Mouse (Mus musculus) liver, embryonic 16.5 days (tissue): ENCODE results near the gene Metap1. TPM values are rescaled to one million over a fixed set of nuclear protein-coding genes. Genes with fewer than 3 reads are reported as not detected.
A peak's percentile ranks its signal among the peaks of the same experiment; 100 is the strongest.

Source experiments
- ATAC-seq: fragments of 200-750 bp; cut with Nextera tagmentation; 2 replicates; pipeline ENCODE4 v1.8.0; 2017; ENCODE audit warnings: low read depth, mild to moderate bottlenecking, moderate number of reproducible peaks, moderate library complexity
- H3K27ac ChIP-seq: fragments of 300-500 bp; sonication (generic); 2 replicates; pipeline ENCODE4 v1.5.1; 2014; ENCODE audit warnings: mild to moderate bottlenecking, low read length
- H3K27me3 ChIP-seq: fragments of 300-500 bp; sonication (generic); 2 replicates; pipeline ENCODE4 v1.6.1; 2014; ENCODE audit warnings: low read depth, low read length, mixed read lengths; ENCODE audit not compliant: control insufficient read depth, insufficient read depth
- H3K36me3 ChIP-seq: fragments of 300-500 bp; sonication (generic); 2 replicates; pipeline ENCODE4 v1.6.1; 2014; ENCODE audit warnings: mild to moderate bottlenecking; ENCODE audit not compliant: control insufficient read depth, insufficient read depth
- H3K4me1 ChIP-seq: fragments of 300-500 bp; sonication (generic); 2 replicates; pipeline ENCODE4 v1.6.1; 2014; ENCODE audit warnings: low read depth, low read length, mixed read lengths; ENCODE audit not compliant: control insufficient read depth
- H3K4me2 ChIP-seq: fragments of 300-500 bp; sonication (generic); 2 replicates; pipeline ENCODE4 v1.6.1; 2014; ENCODE audit warnings: low read depth, low read length, mixed read lengths
- H3K4me3 ChIP-seq: fragments of 300-500 bp; sonication (generic); 2 replicates; pipeline ENCODE4 v1.5.1; 2014; ENCODE audit warnings: low read depth, mild to moderate bottlenecking, low read length
- H3K9ac ChIP-seq: fragments of 300-500 bp; sonication (generic); 2 replicates; pipeline ENCODE4 v1.6.1; 2014; ENCODE audit warnings: low read depth, low read length
- H3K9me3 ChIP-seq: fragments of 300-500 bp; sonication (generic); replicated peaks from 2 replicates; pipeline ENCODE4 v1.6.1; 2016; ENCODE audit warnings: low read length; ENCODE audit not compliant: control insufficient read depth
- WGBS: fragments of 180-500 bp; shearing (Covaris S2); extraction: QIAGEN DNeasy Blood & Tissue Kit; methylation state at CpG from one replicate; pipeline ENCODE4 v1.1.7; 2014; ENCODE audit not compliant: insufficient replicate concordance; 5-methylcytosine and 5-hydroxymethylcytosine counted together
- polyA plus RNA-seq: library from polyadenylated mRNA; unstranded; fragments of >200 nt; fragmentation: Nextera tagmentation; extraction: Ambion mirVana; gene quantifications from 2 replicates; pipeline ENCODE4 v1.2.1, GENCODE M21; 2015

Metap1 gene
- 19.0 and 21.2 TPM in 2 replicates for polyA plus RNA-seq

- Histone ChIP-seq H3K4me2 (peak within 1 kb of the TSS; percentile 95), H3K4me1 (peaks cover 15% of the 10 kb centered on the region), H3K27ac (peak within 1 kb of the TSS; percentile 78), H3K4me3 (peak within 1 kb of the TSS; percentile 91), H3K27me3 (no peaks in the 10 kb centered on the region), H3K9ac (peak within 1 kb of the TSS; percentile 90), H3K36me3 (peaks cover 4% of the 10 kb centered on the region), H3K9me3 (no peaks in the 10 kb centered on the region)
- ATAC-seq: peak; percentile 99
- WGBS: under 1% methylated on average over 45 of the region's 65 CpGs
Observed at GRCm38 (mm10) chr3:138489327-138490033, at the start of gene Metap1. TSS of gene Metap1 (minus strand) at chr3:138489515.

GRCm38 (mm10) chr3:138536031-138536430 lies 46.7 kb upstream of the Metap1 start:
- H3K27me3 ChIP-seq: no peaks in the 10 kb centered on the region
- H3K9me3 ChIP-seq: no peaks in the 10 kb centered on the region
- WGBS: 91% methylated on average over 2 of the region's 2 CpGs
- no peak overlapping the region for H3K4me2 ChIP-seq
- no peak for ATAC-seq
- peaks cover 26% of the 10 kb centered on the region for H3K4me1 ChIP-seq
- H3K27ac ChIP-seq: no peak overlapping the region
- H3K4me3 ChIP-seq: no peak overlapping the region
- no peaks in the 10 kb centered on the region for H3K36me3 ChIP-seq
- H3K9ac ChIP-seq: no peak overlapping the region

- peaks cover 41% of the 10 kb centered on the region for H3K4me1 ChIP-seq
- WGBS: 23% methylated on average over 2 of the region's 2 CpGs
- no peaks in the 10 kb centered on the region for H3K27me3 ChIP-seq
- no peaks in the 10 kb centered on the region for H3K36me3 ChIP-seq
- ATAC-seq: no peak
- H3K4me2 ChIP-seq: no peak overlapping the region
- H3K27ac ChIP-seq: no peak overlapping the region; the same call in 1 of the 2 replicates
- H3K9ac ChIP-seq: no peak overlapping the region
- no peak overlapping the region for H3K4me3 ChIP-seq
- no peaks in the 10 kb centered on the region for H3K9me3 ChIP-seq
Observed at GRCm38 (mm10) chr3:138532764-138533163, 43.4 kb upstream of the Metap1 start.

GRCm38 (mm10) chr3:138531479-138532181 lies 42.3 kb upstream of the Metap1 start:
- Histone ChIP-seq H3K9me3 (no peaks in the 10 kb centered on the region), H3K4me3 (no peak overlapping the region), H3K36me3 (no peaks in the 10 kb centered on the region), H3K27ac (0 out of 2 replicates have a peak overlapping the region, but pooled peaks have one; percentile 14), H3K9ac (no peak overlapping the region), H3K4me1 (peaks cover 35% of the 10 kb centered on the region), H3K27me3 (no peaks in the 10 kb centered on the region), H3K4me2 (peak overlapping the region; percentile 15; the same call in 1 of the 2 replicates)
- WGBS: 39% methylated on average over 12 of the region's 12 CpGs
- no peak for ATAC-seq

GRCm38 (mm10) chr3:138530578-138531478 lies 41.5 kb upstream of the Metap1 start:
- H3K4me2 ChIP-seq: 0 out of 2 replicates have a peak overlapping the region, but pooled peaks have one; percentile 15
- H3K27ac ChIP-seq: 0 out of 2 replicates have a peak overlapping the region, but pooled peaks have one; percentile 33

GRCm38 (mm10) chr3:138528265-138528664 lies 39.0 kb upstream of the Metap1 start:
- Histone ChIP-seq H3K27me3 (no peaks in the 10 kb centered on the region), H3K4me2 (peak overlapping the region; percentile 80), H3K9ac (peak overlapping the region; percentile 97), H3K27ac (no peak overlapping the region; the same call in 1 of the 2 replicates), H3K4me1 (peaks cover 40% of the 10 kb centered on the region), H3K36me3 (no peaks in the 10 kb centered on the region), H3K9me3 (no peaks in the 10 kb centered on the region), H3K4me3 (peak overlapping the region; percentile 100)
- ATAC-seq: no peak
- WGBS: 3% methylated on average over 16 of the region's 16 CpGs

More at GRCm38 (mm10) chr3:138530578-138531478, 41.5 kb upstream of the Metap1 start:
- Histone ChIP-seq H3K9me3 (no peaks in the 10 kb centered on the region), H3K9ac (no peak overlapping the region), H3K4me1 (peaks cover 37% of the 10 kb centered on the region), H3K27me3 (no peaks in the 10 kb centered on the region), H3K36me3 (no peaks in the 10 kb centered on the region), H3K4me3 (no peak overlapping the region)
- WGBS: 40% methylated on average over 8 of the region's 8 CpGs
- ATAC-seq: no peak

GRCm38 (mm10) chr3:138527667-138528231 lies 38.4 kb upstream of the Metap1 start:
- under 1% methylated on average over 58 of the region's 64 CpGs for WGBS
- Histone ChIP-seq H3K27ac (peak overlapping the region; percentile 92), H3K9ac (peak overlapping the region; percentile 97), H3K9me3 (no peaks in the 10 kb centered on the region), H3K4me1 (peaks cover 40% of the 10 kb centered on the region), H3K36me3 (no peaks in the 10 kb centered on the region), H3K4me3 (peak overlapping the region; percentile 100), H3K4me2 (peak overlapping the region; percentile 80), H3K27me3 (no peaks in the 10 kb centered on the region)
- ATAC-seq: peak; percentile 55

- H3K9me3 ChIP-seq: no peaks in the 10 kb centered on the region
- under 1% methylated on average over 70 of the region's 85 CpGs for WGBS
- H3K4me2 ChIP-seq: peak overlapping the region; percentile 91
- peak overlapping the region; percentile 97 for H3K9ac ChIP-seq
- H3K4me1 ChIP-seq: peaks cover 37% of the 10 kb centered on the region
- H3K4me3 ChIP-seq: peak overlapping the region; percentile 100
- peak overlapping the region; percentile 92 for H3K27ac ChIP-seq
- no peaks in the 10 kb centered on the region for H3K36me3 ChIP-seq
- ATAC-seq: peak; percentile 88
- no peaks in the 10 kb centered on the region for H3K27me3 ChIP-seq
Observed at GRCm38 (mm10) chr3:138526916-138527666, 37.8 kb upstream of the Metap1 start.
